Mouse (Mus musculus): ENCODE results near the gene Pcdh11x. TPM values are rescaled to one million over a fixed set of nuclear protein-coding genes. Genes with fewer than 3 reads are reported as not detected.
"Not testable (repeated sequence)": the region's sequence is repeated elsewhere in the genome, so short reads cannot be mapped to it uniquely, and the experiment has no call there.

The Pcdh11x gene
- polyA plus RNA-seq, 1 experiment from 2014 or later, result 0.14 TPM

GRCm38 (mm10) chrX:120292832-120293750 lies 3.0 kb downstream of the Pcdh11x start:
- H3K4me1 ChIP-seq (ENCODE audit: insufficient read depth), result no peaks in the 10 kb centered on the region

GRCm38 (mm10) chrX:120301469-120302175 lies 11.6 kb downstream of the Pcdh11x start:
- no peak for TF ChIP-seq CTCF (IDR thresholded peaks at IDR 0.05; ENCODE audit: low read depth)
- no peak for TF ChIP-seq EP300 (IDR thresholded peaks at IDR 0.05; ENCODE audit: low read depth)
- Histone ChIP-seq H3K4me1 (ENCODE audit: insufficient read depth) (no peaks in the 10 kb centered on the region), H3K27me3 (ENCODE audit: insufficient read depth, low read length) (no peaks in the 10 kb centered on the region), H3K9ac (replicated peaks) (no peak overlapping the region), H3K36me3 (replicated peaks; ENCODE audit: insufficient read depth, low read length) (no peaks in the 10 kb centered on the region), H3K4me3 (ENCODE audit: low read depth, low read length) (no peak overlapping the region), H3K4me2 (ENCODE audit: low read depth, low read length) (no peak overlapping the region), H3K27ac (ENCODE audit: low read depth) (no peak overlapping the region), H3K9me3 (ENCODE audit: low read length) (no peaks in the 10 kb centered on the region)
- ATAC-seq (no peak), DNase-seq (no peak)
- 61% methylated on average over 2 of the region's 2 CpGs for WGBS (ENCODE audit: insufficient replicate concordance)

More at GRCm38 (mm10) chrX:120292832-120293750, 3.0 kb downstream of the Pcdh11x start:
- no peaks in the 10 kb centered on the region for H3K9me3 ChIP-seq (ENCODE audit: low read length)
- no peak overlapping the region for H3K27ac ChIP-seq (ENCODE audit: low read depth)
- ATAC-seq (no peak), DNase-seq (peak; percentile 10)
- peak overlapping the region; percentile 33 for H3K4me2 ChIP-seq (ENCODE audit: low read depth, low read length)
- WGBS (ENCODE audit: insufficient replicate concordance), result 5% methylated on average over 34 of the region's 46 CpGs
- H3K4me3 ChIP-seq (ENCODE audit: low read depth, low read length), result peak overlapping the region; percentile 14
- no peaks in the 10 kb centered on the region for H3K36me3 ChIP-seq (replicated peaks; ENCODE audit: insufficient read depth, low read length)
- no peak overlapping the region for H3K9ac ChIP-seq (replicated peaks)
- no peak for TF ChIP-seq CTCF (IDR thresholded peaks at IDR 0.05; ENCODE audit: low read depth)
- TF ChIP-seq EP300 (IDR thresholded peaks at IDR 0.05; ENCODE audit: low read depth), result no peak
- H3K27me3 ChIP-seq (ENCODE audit: insufficient read depth, low read length), result peaks cover 25% of the 10 kb centered on the region; the same call in 1 of the 2 replicates

GRCm38 (mm10) chrX:120312995-120313394 lies 22.9 kb downstream of the Pcdh11x start, which contains the start of gene H2afb3:
TSS of gene H2afb3 (minus strand) at chrX:120313095.
- H3K4me1 ChIP-seq (ENCODE audit: insufficient read depth); H3K27me3 ChIP-seq (ENCODE audit: insufficient read depth, low read length); H3K4me3 ChIP-seq (ENCODE audit: low read depth, low read length); H3K9me3 ChIP-seq (ENCODE audit: low read length); H3K36me3 ChIP-seq (replicated peaks; ENCODE audit: insufficient read depth, low read length); H3K9ac ChIP-seq (replicated peaks); H3K27ac ChIP-seq (ENCODE audit: low read depth); H3K4me2 ChIP-seq (ENCODE audit: low read depth, low read length); DNase-seq; ATAC-seq: not testable (repeated sequence)
- WGBS (ENCODE audit: insufficient replicate concordance), result 81% methylated on average over 9 of the region's 10 CpGs

- 55% methylated on average over 1 of the region's 1 CpGs for WGBS (ENCODE audit: insufficient replicate concordance)
- no peaks in the 10 kb centered on the region for H3K9me3 ChIP-seq (ENCODE audit: low read length)
- no peak overlapping the region for H3K9ac ChIP-seq (replicated peaks)
- ATAC-seq (no peak), DNase-seq (no peak)
- TF ChIP-seq EP300 (IDR thresholded peaks at IDR 0.05; ENCODE audit: low read depth) (no peak), CTCF (IDR thresholded peaks at IDR 0.05; ENCODE audit: low read depth) (no peak)
- no peak overlapping the region for H3K4me2 ChIP-seq (ENCODE audit: low read depth, low read length)
- H3K4me1 ChIP-seq (ENCODE audit: insufficient read depth), result no peaks in the 10 kb centered on the region
- no peak overlapping the region for H3K4me3 ChIP-seq (ENCODE audit: low read depth, low read length)
- no peaks in the 10 kb centered on the region for H3K27me3 ChIP-seq (ENCODE audit: insufficient read depth, low read length)
- H3K36me3 ChIP-seq (replicated peaks; ENCODE audit: insufficient read depth, low read length), result no peaks in the 10 kb centered on the region
- no peak overlapping the region for H3K27ac ChIP-seq (ENCODE audit: low read depth)
These were observed 176.2 kb downstream of the Pcdh11x start for GRCm38 (mm10) chrX:120466225-120466624.

GRCm38 (mm10) chrX:120486428-120486827 lies 196.4 kb downstream of the Pcdh11x start:
- H3K4me1 ChIP-seq (ENCODE audit: insufficient read depth), result no peaks in the 10 kb centered on the region

GRCm38 (mm10) chrX:120524986-120525385 lies 234.9 kb downstream of the Pcdh11x start:
- Histone ChIP-seq H3K36me3 (replicated peaks; ENCODE audit: insufficient read depth, low read length) (no peaks in the 10 kb centered on the region), H3K9me3 (ENCODE audit: low read length) (no peaks in the 10 kb centered on the region), H3K4me1 (ENCODE audit: insufficient read depth) (no peaks in the 10 kb centered on the region), H3K9ac (replicated peaks) (no peak overlapping the region), H3K27ac (ENCODE audit: low read depth) (no peak overlapping the region), H3K4me3 (ENCODE audit: low read depth, low read length) (no peak overlapping the region), H3K4me2 (ENCODE audit: low read depth, low read length) (no peak overlapping the region), H3K27me3 (ENCODE audit: insufficient read depth, low read length) (no peaks in the 10 kb centered on the region)
- ATAC-seq (no peak), DNase-seq (no peak)
- TF ChIP-seq CTCF (IDR thresholded peaks at IDR 0.05; ENCODE audit: low read depth), result no peak
- no peak for TF ChIP-seq EP300 (IDR thresholded peaks at IDR 0.05; ENCODE audit: low read depth)
- 73% methylated on average over 3 of the region's 3 CpGs for WGBS (ENCODE audit: insufficient replicate concordance)

More at GRCm38 (mm10) chrX:120486428-120486827, 196.4 kb downstream of the Pcdh11x start:
- TF ChIP-seq EP300 (IDR thresholded peaks at IDR 0.05; ENCODE audit: low read depth) (no peak), CTCF (IDR thresholded peaks at IDR 0.05; ENCODE audit: low read depth) (no peak)
- DNase-seq (no peak), ATAC-seq (no peak)
- Histone ChIP-seq H3K27ac (ENCODE audit: low read depth) (no peak overlapping the region), H3K4me3 (ENCODE audit: low read depth, low read length) (no peak overlapping the region), H3K4me2 (ENCODE audit: low read depth, low read length) (no peak overlapping the region), H3K9me3 (ENCODE audit: low read length) (no peaks in the 10 kb centered on the region), H3K27me3 (ENCODE audit: insufficient read depth, low read length) (no peaks in the 10 kb centered on the region), H3K9ac (replicated peaks) (no peak overlapping the region), H3K36me3 (replicated peaks; ENCODE audit: insufficient read depth, low read length) (no peaks in the 10 kb centered on the region)
